21 mouse cellular contexts compared by ENCODE assay signal in genomic region chr1:136863209-136863608, GRCm38 (mm10).
A peak's percentile ranks its signal among the peaks of the same experiment; 100 is the strongest.
DNase-seq lines count a peak whose midpoint lies in the region; ATAC-seq lines count a peak whose summit lies in the region.
"Had no signal": no experiment of that assay in that cellular context is flagged by ENCODE, and none has a peak within 500 bp of the region (broad histone marks: within the 10 kb centered on the region; RNA-seq: fewer than 3 reads in every experiment).

No protein-coding gene starts in this region.

- H3K9me3 ChIP-seq in heart, embryonic 15.5 days (replicated peaks), result no peaks in the 10 kb centered on the region
- no peaks in the 10 kb centered on the region for H3K9me3 ChIP-seq in heart, embryonic 10.5 days
- no peaks in the 10 kb centered on the region for H3K9me3 ChIP-seq in lung, embryonic 15.5 days
- H3K9me3 ChIP-seq: embryonic facial prominence, embryonic 12.5 days; embryonic facial prominence, embryonic 15.5 days; forebrain, embryonic 15.5 days; heart, embryonic 13.5 days; hindbrain, embryonic 12.5 days; hindbrain, embryonic 15.5 days had no signal

- 44% methylated on average over 6 of the region's 6 CpGs for WGBS in heart, embryonic 15.5 days
- 63% methylated on average over 6 of the region's 6 CpGs for WGBS in heart, embryonic 10.5 days
- WGBS in lung, embryonic 15.5 days, result 47% methylated on average over 6 of the region's 6 CpGs

- H3K27ac ChIP-seq in heart, embryonic 15.5 days, result no peak overlapping the region
- H3K27ac ChIP-seq in heart, embryonic 10.5 days, result no peak overlapping the region
- H3K27ac ChIP-seq in lung, embryonic 15.5 days, result no peak overlapping the region
- H3K27ac ChIP-seq: embryonic facial prominence, embryonic 12.5 days; embryonic facial prominence, embryonic 15.5 days; forebrain, embryonic 15.5 days; heart, embryonic 13.5 days; hindbrain, embryonic 12.5 days; hindbrain, embryonic 15.5 days had no signal

- peaks cover under 1% of the 10 kb centered on the region for H3K4me1 ChIP-seq in heart, embryonic 15.5 days (replicated peaks)
- H3K4me1 ChIP-seq in heart, embryonic 10.5 days, result peaks cover 24% of the 10 kb centered on the region
- peaks cover 9% of the 10 kb centered on the region; the same call in 1 of the 2 replicates for H3K4me1 ChIP-seq in lung, embryonic 15.5 days
- H3K4me1 ChIP-seq: embryonic facial prominence, embryonic 15.5 days; forebrain, embryonic 15.5 days; hindbrain, embryonic 15.5 days had no signal

- ATAC-seq in heart, embryonic 15.5 days (replicated peaks; ENCODE audit: insufficient number of reproducible peaks, insufficient read depth, low FRiP score, low read depth), result 0 out of 2 replicates have a peak, but pooled peaks have one; percentile 35
- peak; percentile 81; the same call in 1 of the 2 replicates for ATAC-seq in lung, embryonic 15.5 days (ENCODE audit: borderline replicate concordance, extremely low read depth, low FRiP score, low TSS enrichment)
- ATAC-seq: CD4-positive, CD25-positive, alpha-beta regulatory T cell, adult 4 months; forebrain, embryonic 15.5 days had no signal

- DNase-seq in heart, embryonic 10.5 days (ENCODE audit: low spot score), result no peak
- no peak for DNase-seq in lung, adult 18-20 months
- DNase-seq in testis, postnatal 10 days (ENCODE audit: low spot score), result peak; percentile 19
- no peak for DNase-seq in testis, postnatal 14 days (ENCODE audit: low spot score)
- DNase-seq: adrenal gland, adult 2 months; adrenal gland, postnatal 14 days; cerebellum, adult 11 months; cerebellum, adult 2 months; cerebellum, adult 9-11 months; cerebellum, postnatal 25 days; gastrocnemius, postnatal 10 days; gastrocnemius, postnatal 36 days had no signal

- no peaks in the 10 kb centered on the region for H3K36me3 ChIP-seq in heart, embryonic 15.5 days
- no peaks in the 10 kb centered on the region for H3K36me3 ChIP-seq in heart, embryonic 10.5 days
- no peaks in the 10 kb centered on the region for H3K36me3 ChIP-seq in lung, embryonic 15.5 days
- H3K36me3 ChIP-seq: embryonic facial prominence, embryonic 12.5 days; embryonic facial prominence, embryonic 15.5 days; forebrain, embryonic 15.5 days; heart, embryonic 13.5 days; hindbrain, embryonic 12.5 days; hindbrain, embryonic 15.5 days had no signal

- no peaks in the 10 kb centered on the region for H3K27me3 ChIP-seq in heart, embryonic 15.5 days
- no peaks in the 10 kb centered on the region for H3K27me3 ChIP-seq in heart, embryonic 10.5 days (ENCODE audit: insufficient read depth, poor library complexity, severe bottlenecking)
- H3K27me3 ChIP-seq in lung, embryonic 15.5 days, result no peaks in the 10 kb centered on the region
- H3K27me3 ChIP-seq: embryonic facial prominence, embryonic 12.5 days; embryonic facial prominence, embryonic 15.5 days; forebrain, embryonic 15.5 days; heart, embryonic 13.5 days; hindbrain, embryonic 12.5 days; hindbrain, embryonic 15.5 days had no signal

- no peak overlapping the region for H3K4me2 ChIP-seq in heart, embryonic 15.5 days
- no peak overlapping the region for H3K4me2 ChIP-seq in lung, embryonic 15.5 days
- H3K4me2 ChIP-seq: embryonic facial prominence, embryonic 12.5 days; embryonic facial prominence, embryonic 15.5 days; forebrain, embryonic 15.5 days; heart, embryonic 13.5 days; hindbrain, embryonic 12.5 days; hindbrain, embryonic 15.5 days had no signal

- no peak overlapping the region for H3K4me3 ChIP-seq in heart, embryonic 15.5 days
- H3K4me3 ChIP-seq in heart, embryonic 10.5 days, result no peak overlapping the region
- H3K4me3 ChIP-seq in lung, embryonic 15.5 days, result no peak overlapping the region
- H3K4me3 ChIP-seq: embryonic facial prominence, embryonic 12.5 days; embryonic facial prominence, embryonic 15.5 days; forebrain, embryonic 15.5 days; heart, embryonic 13.5 days; hindbrain, embryonic 12.5 days; hindbrain, embryonic 15.5 days had no signal

- no peak overlapping the region for H3K9ac ChIP-seq in heart, embryonic 15.5 days
- H3K9ac ChIP-seq in lung, embryonic 15.5 days, result no peak overlapping the region
- H3K9ac ChIP-seq: embryonic facial prominence, embryonic 12.5 days; embryonic facial prominence, embryonic 15.5 days; forebrain, embryonic 15.5 days; heart, embryonic 13.5 days; hindbrain, embryonic 12.5 days; hindbrain, embryonic 15.5 days had no signal
